Mouse (Mus musculus): ENCODE results near the gene Smad1.

DNA sequence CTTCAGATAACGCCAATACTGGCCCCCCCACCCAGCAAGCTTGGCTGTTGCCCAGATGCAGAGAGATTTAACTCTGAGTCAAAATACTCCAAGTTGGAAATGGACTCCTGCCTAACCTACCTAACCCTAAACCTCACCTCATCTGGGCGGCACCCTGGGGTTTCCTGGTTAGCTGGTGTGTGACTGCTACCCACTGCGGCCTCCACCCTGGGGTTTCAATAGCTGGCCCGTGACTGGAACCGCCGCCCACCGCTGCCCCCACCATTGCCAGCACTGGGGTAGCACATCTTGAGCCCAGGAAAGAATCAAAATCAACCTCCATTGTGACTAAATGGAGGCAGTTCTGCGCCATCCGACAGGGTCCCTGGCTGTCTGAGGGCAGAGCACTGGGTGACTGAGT is 33.1 kb downstream of the Smad1 start:
- TF ChIP-seq CTCF (IDR thresholded peaks at IDR 0.05; ENCODE audit: borderline replicate concordance, extremely low read depth, insufficient read depth, insufficient read length) = no peak
- TF ChIP-seq POLR2A (IDR thresholded peaks at IDR 0.05; ENCODE audit: borderline replicate concordance, extremely low read depth, insufficient read depth, insufficient read length, poor library complexity, severe bottlenecking) = no peak
